Mouse (Mus musculus): ENCODE results near the gene Insl3.

DNA sequence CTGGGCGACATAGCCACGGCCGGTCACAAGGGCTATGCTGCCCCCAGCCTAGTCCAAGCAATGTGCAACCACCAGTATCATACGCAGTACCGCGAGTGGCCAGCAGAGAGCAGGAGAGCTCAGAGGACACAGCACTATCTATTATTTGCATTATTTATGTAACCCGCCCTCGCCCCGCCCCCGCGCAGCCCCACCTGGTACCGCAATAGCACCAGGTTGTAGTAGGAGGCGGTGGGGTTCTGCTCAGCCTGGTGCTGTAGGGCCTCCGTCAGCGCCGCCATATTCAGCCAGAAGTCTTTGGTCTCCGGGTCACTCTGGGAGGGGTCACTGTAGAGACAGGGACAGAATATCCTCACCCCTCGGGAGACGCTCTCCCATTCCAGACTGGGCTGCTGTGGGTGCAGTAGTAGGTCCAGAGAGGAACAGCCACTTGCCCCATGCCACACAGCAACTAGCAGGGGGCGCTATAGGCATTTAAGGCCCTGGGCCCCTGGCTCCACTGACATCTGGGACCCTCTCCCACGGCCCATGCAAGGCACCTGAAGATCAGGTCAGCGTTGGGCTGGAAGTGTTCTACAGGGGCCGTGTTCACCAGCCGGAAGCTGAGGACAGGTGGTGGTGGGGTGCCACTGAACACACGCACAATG lies 20.9 kb downstream of the Insl3 start:
- no peak for TF ChIP-seq POLR2A (IDR thresholded peaks at IDR 0.05; ENCODE audit: insufficient read length, low read depth)
- no peak for TF ChIP-seq MAX (IDR thresholded peaks at IDR 0.05; ENCODE audit: low read depth)
- TF ChIP-seq USF1 (IDR thresholded peaks at IDR 0.05; ENCODE audit: low read depth), result no peak
- TF ChIP-seq CEBPB (IDR thresholded peaks at IDR 0.05; ENCODE audit: insufficient read depth, poor library complexity, severe bottlenecking), result no peak
- no peak for TF ChIP-seq POLR2AphosphoS2 (IDR thresholded peaks at IDR 0.05; ENCODE audit: insufficient read length, low read depth)
- no peak for TF ChIP-seq TCF3 (IDR thresholded peaks at IDR 0.05; ENCODE audit: insufficient read length, low read depth)
- no peak for TF ChIP-seq MYOD1 (IDR thresholded peaks at IDR 0.05; ENCODE audit: control insufficient read depth in 1 of 3, insufficient read length in 2 of 3, low read depth in 2 of 3)
- no peak for TF ChIP-seq MYOG (IDR thresholded peaks at IDR 0.05; ENCODE audit: control insufficient read depth in 1 of 3, insufficient read depth in 1 of 3, insufficient read length in 2 of 3, low read depth in 2 of 3)
- TF ChIP-seq E2F4 (IDR thresholded peaks at IDR 0.05; ENCODE audit: insufficient read depth), result no peak

All from myocyte (in vitro differentiated cells).